Mouse (Mus musculus): ENCODE data around the gene Fam163b. TPM values are rescaled to one million over a fixed set of nuclear protein-coding genes. Genes with fewer than 3 reads are reported as not detected.

Fam163b gene
- total RNA-seq (2012; rRNA removed) (not detected in 2 replicates), polyA plus RNA-seq (2012; ENCODE audit: insufficient read depth in 1 of 2, insufficient read length in 2 of 2, low read depth in 1 of 2, low replicate concordance in 2 of 2, missing spikeins in 1 of 2) (not detected)

DNA sequence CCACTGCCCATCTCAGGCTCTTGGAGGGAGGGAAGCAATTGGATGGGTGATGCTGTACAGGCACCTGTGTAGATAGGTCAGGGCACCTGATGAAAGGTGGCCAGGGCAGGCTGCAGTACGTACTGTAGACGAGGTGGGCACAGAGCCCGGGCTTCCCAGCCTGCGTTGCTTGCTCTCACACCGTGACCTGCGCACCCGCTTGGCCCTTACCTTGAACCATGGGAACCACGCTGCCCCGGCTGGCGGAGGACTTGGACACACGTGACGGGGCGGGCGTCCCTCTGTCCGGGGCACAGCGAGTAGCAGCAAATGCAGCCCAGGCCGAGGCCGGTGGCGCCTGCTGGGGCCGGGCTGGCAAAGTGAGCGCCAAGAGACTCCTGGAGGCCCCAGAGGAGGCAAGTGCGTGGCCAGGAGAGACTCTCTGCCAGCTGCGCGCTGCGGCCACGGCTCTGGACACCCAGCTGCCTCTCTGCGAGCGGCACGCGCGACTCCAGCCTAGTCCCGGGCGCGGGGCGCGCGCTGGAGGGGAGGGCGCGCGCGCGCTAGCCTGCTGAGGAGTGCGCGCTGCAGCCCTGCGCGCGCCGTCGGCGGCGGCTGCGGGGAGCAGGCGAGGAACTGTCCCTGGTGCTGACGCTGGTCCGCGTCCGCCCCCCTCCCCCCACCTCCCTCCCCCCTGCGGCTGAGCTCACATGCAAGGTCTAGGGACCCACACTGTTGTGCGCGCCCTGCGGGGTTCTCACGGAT lies at the start of gene Fam163b:
Fam163b (minus strand) TSS at position 542 of the 744 bp plus-strand sequence.
- Histone ChIP-seq H3K79me2 (ENCODE audit: control insufficient read depth, insufficient read depth, low read length, poor library complexity) (no peaks in the 10 kb centered on the region), H3K4me3 (ENCODE audit: control insufficient read depth in 1 of 2, insufficient read depth in 1 of 2, low read depth in 2 of 2, low read length in 2 of 2) (no peak within 1 kb of the TSS), H3K9me3 (replicated peaks; ENCODE audit: insufficient read depth, low read length) (no peaks in the 10 kb centered on the region), H3K4me1 (ENCODE audit: control insufficient read depth in 1 of 2, insufficient read depth in 2 of 2, low read length in 2 of 2) (no peaks in the 10 kb centered on the region), H3K9ac (ENCODE audit: control insufficient read depth, low read depth, low read length, poor library complexity, severe bottlenecking) (no peak within 1 kb of the TSS), H3K27me3 (ENCODE audit: control insufficient read depth in 1 of 2, insufficient read depth in 2 of 2, low read length in 2 of 2) (peaks cover 0 to 4% of the 10 kb centered on the region in 2 experiments; a peak in 3 of 4 replicates), H3K36me3 (ENCODE audit: control insufficient read depth in 1 of 2, insufficient read depth in 2 of 2, low read length in 2 of 2) (no peaks in the 10 kb centered on the region), H3K27ac (ENCODE audit: control insufficient read depth, low read depth, low read length) (no peak within 1 kb of the TSS)
- TF ChIP-seq USF2 (IDR thresholded peaks at IDR 0.05; ENCODE audit: borderline replicate concordance in 1 of 2, insufficient read depth in 1 of 2, low read depth in 1 of 2, low read length in 2 of 2) (no peak), TCF12 (IDR thresholded peaks at IDR 0.05; ENCODE audit: low read depth, low read length) (no peak), RAD21 (IDR thresholded peaks at IDR 0.05; ENCODE audit: low read depth, low read length) (no peak), KAT2A (conservative IDR thresholded peaks at IDR 0.05; ENCODE audit: low read depth, low read length) (no peak), CHD2 (IDR thresholded peaks at IDR 0.05; ENCODE audit: low read length) (no peak), SMC3 (IDR thresholded peaks at IDR 0.05; ENCODE audit: low read depth, low read length) (no peak), ZMIZ1 (IDR thresholded peaks at IDR 0.05; ENCODE audit: low read depth, low read length) (no peak), CTCF (IDR thresholded peaks at IDR 0.05 in 2 of 3, conservative IDR thresholded peaks at IDR 0.05 in 1 of 3; ENCODE audit: control insufficient read depth in 1 of 3, insufficient read depth in 1 of 3, low read depth in 2 of 3, low read length in 3 of 3, poor library complexity in 1 of 3, severe bottlenecking in 1 of 3) (no peak), UBTF (IDR thresholded peaks at IDR 0.05; ENCODE audit: borderline replicate concordance, insufficient read depth, low read depth, low read length) (no peak), POLR2AphosphoS2 (IDR thresholded peaks at IDR 0.05; ENCODE audit: low read length) (no peak), SIN3A (IDR thresholded peaks at IDR 0.05; ENCODE audit: low read length) (no peak), GABPA (IDR thresholded peaks at IDR 0.05; ENCODE audit: low read depth, low read length) (no peak), ZC3H11A (IDR thresholded peaks at IDR 0.05; ENCODE audit: low read depth, low read length) (no peak)
- no peak for DNase-seq (ENCODE audit: low read depth, low spot score)

DNA sequence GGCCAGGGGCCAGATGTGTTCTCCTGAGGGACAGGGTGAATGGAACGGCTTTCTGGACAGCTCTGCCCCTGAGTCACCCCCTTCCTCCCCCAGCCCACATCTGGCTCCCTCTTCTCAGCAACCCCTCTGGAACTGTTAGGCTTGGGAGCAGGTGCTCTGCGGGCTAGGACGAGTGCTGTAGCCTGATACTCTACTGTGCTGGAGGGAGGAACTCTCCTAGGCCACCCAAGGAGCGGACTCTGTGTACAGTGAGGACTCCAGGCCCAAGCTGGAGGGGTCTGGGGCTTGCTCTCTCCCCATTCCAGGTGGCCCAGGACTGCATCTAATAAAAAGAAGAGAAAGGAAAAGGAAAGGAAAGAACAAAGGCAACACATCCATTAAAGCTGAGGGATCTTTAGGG lies 47.7 kb upstream of the Fam163b start:
- Histone ChIP-seq H3K27ac (ENCODE audit: control insufficient read depth, low read depth, low read length) (no peak overlapping the region), H3K9me3 (replicated peaks; ENCODE audit: insufficient read depth, low read length) (no peaks in the 10 kb centered on the region), H3K4me3 (ENCODE audit: control insufficient read depth in 1 of 2, insufficient read depth in 1 of 2, low read depth in 2 of 2, low read length in 2 of 2) (no peak overlapping the region), H3K79me2 (ENCODE audit: control insufficient read depth, insufficient read depth, low read length, poor library complexity) (no peaks in the 10 kb centered on the region), H3K4me1 (ENCODE audit: control insufficient read depth in 1 of 2, insufficient read depth in 2 of 2, low read length in 2 of 2) (no peaks in the 10 kb centered on the region), H3K9ac (ENCODE audit: control insufficient read depth, low read depth, low read length, poor library complexity, severe bottlenecking) (no peak overlapping the region), H3K27me3 (ENCODE audit: control insufficient read depth in 1 of 2, insufficient read depth in 2 of 2, low read length in 2 of 2) (peaks cover 2 to 15% of the 10 kb centered on the region in 2 experiments; a peak in 3 of 4 replicates), H3K36me3 (ENCODE audit: control insufficient read depth in 1 of 2, insufficient read depth in 2 of 2, low read length in 2 of 2) (no peaks in the 10 kb centered on the region)
- TF ChIP-seq NELFE (IDR thresholded peaks at IDR 0.05; ENCODE audit: low read depth, low read length) (no peak), BHLHE40 (IDR thresholded peaks at IDR 0.05; ENCODE audit: borderline replicate concordance, low read depth, low read length) (no peak)
- DNase-seq (ENCODE audit: low read depth, low spot score), result no peak

Measured in MEL (cell line).